Mouse (Mus musculus): ENCODE data around the gene Adi1. TPM values are rescaled to one million over a fixed set of nuclear protein-coding genes. Genes with fewer than 3 reads are reported as not detected.

Adi1 gene
- polyA plus RNA-seq, 1 experiment = 9.3 TPM

GRCm38 (mm10) chr12:28685771-28686170 is 10.7 kb downstream of the Adi1 start:
- TF ChIP-seq POLR2A (IDR thresholded peaks at IDR 0.05; ENCODE audit: borderline replicate concordance, control insufficient read depth, low read depth, low read length) = no peak
- no peak for TF ChIP-seq CTCF (IDR thresholded peaks at IDR 0.05; ENCODE audit: control insufficient read depth, insufficient read depth, low read length)
- 74% methylated on average over 3 of the region's 3 CpGs for whole genome bisulfite sequencing
- H3K4me1 ChIP-seq (ENCODE audit: control insufficient read depth, insufficient read depth, low read length) = no peaks in the 10 kb centered on the region
- H3K4me3 ChIP-seq (replicated peaks; ENCODE audit: control insufficient read depth, low read depth, low read length) = no peak overlapping the region
- H3K27ac ChIP-seq (ENCODE audit: control insufficient read depth, insufficient read depth, low read depth, low read length, poor library complexity) = no peak overlapping the region

GRCm38 (mm10) chr12:28686199-28686879 is 11.3 kb downstream of the Adi1 start:
- 84% methylated on average over 8 of the region's 8 CpGs for WGBS
- H3K4me3 ChIP-seq (replicated peaks; ENCODE audit: control insufficient read depth, low read depth, low read length) = no peak overlapping the region
- H3K4me1 ChIP-seq (ENCODE audit: control insufficient read depth, insufficient read depth, low read length) = no peaks in the 10 kb centered on the region
- H3K27ac ChIP-seq (ENCODE audit: control insufficient read depth, insufficient read depth, low read depth, low read length, poor library complexity) = no peak overlapping the region
- TF ChIP-seq CTCF (IDR thresholded peaks at IDR 0.05; ENCODE audit: control insufficient read depth, insufficient read depth, low read length) = no peak
- TF ChIP-seq POLR2A (IDR thresholded peaks at IDR 0.05; ENCODE audit: borderline replicate concordance, control insufficient read depth, low read depth, low read length) = no peak

GRCm38 (mm10) chr12:28688996-28689395 is 14.0 kb downstream of the Adi1 start:
- no peaks in the 10 kb centered on the region for H3K4me1 ChIP-seq (ENCODE audit: control insufficient read depth, insufficient read depth, low read length)
- no peak for TF ChIP-seq POLR2A (IDR thresholded peaks at IDR 0.05; ENCODE audit: borderline replicate concordance, control insufficient read depth, low read depth, low read length)
- TF ChIP-seq CTCF (IDR thresholded peaks at IDR 0.05; ENCODE audit: control insufficient read depth, insufficient read depth, low read length) = no peak
- H3K4me3 ChIP-seq (replicated peaks; ENCODE audit: control insufficient read depth, low read depth, low read length) = no peak overlapping the region
- 88% methylated on average over 6 of the region's 6 CpGs for WGBS
- no peak overlapping the region for H3K27ac ChIP-seq (ENCODE audit: control insufficient read depth, insufficient read depth, low read depth, low read length, poor library complexity)

- TF ChIP-seq CTCF (IDR thresholded peaks at IDR 0.05; ENCODE audit: control insufficient read depth, insufficient read depth, low read length) (no peak), POLR2A (IDR thresholded peaks at IDR 0.05; ENCODE audit: borderline replicate concordance, control insufficient read depth, low read depth, low read length) (no peak)
- Histone ChIP-seq H3K27ac (ENCODE audit: control insufficient read depth, insufficient read depth, low read depth, low read length, poor library complexity) (no peak overlapping the region), H3K4me1 (ENCODE audit: control insufficient read depth, insufficient read depth, low read length) (no peaks in the 10 kb centered on the region), H3K4me3 (replicated peaks; ENCODE audit: control insufficient read depth, low read depth, low read length) (no peak overlapping the region)
- 90% methylated on average over 7 of the region's 7 CpGs for WGBS
Observed at GRCm38 (mm10) chr12:28690730-28691129, 15.7 kb downstream of the Adi1 start.

- H3K4me1 ChIP-seq (ENCODE audit: control insufficient read depth, insufficient read depth, low read length) = no peaks in the 10 kb centered on the region
- no peak for TF ChIP-seq POLR2A (IDR thresholded peaks at IDR 0.05; ENCODE audit: borderline replicate concordance, control insufficient read depth, low read depth, low read length)
- TF ChIP-seq CTCF (IDR thresholded peaks at IDR 0.05; ENCODE audit: control insufficient read depth, insufficient read depth, low read length) = no peak
- no peak overlapping the region for H3K4me3 ChIP-seq (replicated peaks; ENCODE audit: control insufficient read depth, low read depth, low read length)
- WGBS = 85% methylated on average over 3 of the region's 3 CpGs
- H3K27ac ChIP-seq (ENCODE audit: control insufficient read depth, insufficient read depth, low read depth, low read length, poor library complexity) = no peak overlapping the region
Observed at GRCm38 (mm10) chr12:28693738-28694137, 18.7 kb downstream of the Adi1 start.

- Histone ChIP-seq H3K4me3 (replicated peaks; ENCODE audit: control insufficient read depth, low read depth, low read length) (no peak overlapping the region), H3K27ac (ENCODE audit: control insufficient read depth, insufficient read depth, low read depth, low read length, poor library complexity) (no peak overlapping the region), H3K4me1 (ENCODE audit: control insufficient read depth, insufficient read depth, low read length) (no peaks in the 10 kb centered on the region)
- 89% methylated on average over 2 of the region's 2 CpGs for WGBS
- TF ChIP-seq CTCF (IDR thresholded peaks at IDR 0.05; ENCODE audit: control insufficient read depth, insufficient read depth, low read length) = no peak
- TF ChIP-seq POLR2A (IDR thresholded peaks at IDR 0.05; ENCODE audit: borderline replicate concordance, control insufficient read depth, low read depth, low read length) = no peak
Observed at GRCm38 (mm10) chr12:28694231-28694630, 19.2 kb downstream of the Adi1 start.

- Histone ChIP-seq H3K27ac (ENCODE audit: control insufficient read depth, insufficient read depth, low read depth, low read length, poor library complexity) (no peak overlapping the region), H3K4me3 (replicated peaks; ENCODE audit: control insufficient read depth, low read depth, low read length) (no peak overlapping the region), H3K4me1 (ENCODE audit: control insufficient read depth, insufficient read depth, low read length) (no peaks in the 10 kb centered on the region)
- 91% methylated on average over 7 of the region's 7 CpGs for WGBS
- TF ChIP-seq POLR2A (IDR thresholded peaks at IDR 0.05; ENCODE audit: borderline replicate concordance, control insufficient read depth, low read depth, low read length) = no peak
- no peak for TF ChIP-seq CTCF (IDR thresholded peaks at IDR 0.05; ENCODE audit: control insufficient read depth, insufficient read depth, low read length)
Observed at GRCm38 (mm10) chr12:28694776-28695175, 19.7 kb downstream of the Adi1 start.

GRCm38 (mm10) chr12:28697821-28698595 is 23.0 kb downstream of the Adi1 start:
- no peak for TF ChIP-seq POLR2A (IDR thresholded peaks at IDR 0.05; ENCODE audit: borderline replicate concordance, control insufficient read depth, low read depth, low read length)
- no peak for TF ChIP-seq CTCF (IDR thresholded peaks at IDR 0.05; ENCODE audit: control insufficient read depth, insufficient read depth, low read length)
- Histone ChIP-seq H3K27ac (ENCODE audit: control insufficient read depth, insufficient read depth, low read depth, low read length, poor library complexity) (no peak overlapping the region), H3K4me3 (replicated peaks; ENCODE audit: control insufficient read depth, low read depth, low read length) (no peak overlapping the region), H3K4me1 (ENCODE audit: control insufficient read depth, insufficient read depth, low read length) (no peaks in the 10 kb centered on the region)
- WGBS = 83% methylated on average over 14 of the region's 14 CpGs

Data from bone marrow, adult 2 months (tissue).